Mouse (Mus musculus): ENCODE results near the gene Ift27.

DNA sequence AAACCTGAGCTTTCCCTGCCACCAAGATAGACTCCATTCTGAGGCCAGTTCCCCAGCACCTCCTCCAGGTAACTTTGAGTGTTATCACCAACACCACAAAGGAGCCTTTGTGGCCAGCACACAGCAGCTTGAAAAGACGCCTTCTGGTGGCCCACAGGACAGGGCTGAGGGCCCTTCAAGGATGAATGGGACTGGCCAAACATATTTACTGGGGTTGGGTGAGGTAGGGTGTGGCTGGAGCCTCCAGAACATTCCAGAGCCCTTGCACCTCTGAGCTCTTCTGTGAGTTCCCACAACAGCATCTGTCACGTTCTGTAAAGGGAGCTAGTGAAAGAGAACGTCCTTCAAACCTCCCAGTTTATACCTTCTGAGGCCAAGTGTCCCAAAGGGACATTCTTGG, 5.9 kb upstream of the Ift27 start:
- TF ChIP-seq POLR2A (IDR thresholded peaks at IDR 0.05; ENCODE audit: low read depth, low read length) = no peak
- TF ChIP-seq CTCF (IDR thresholded peaks at IDR 0.05; ENCODE audit: extremely low read depth, insufficient read depth, insufficient read length, insufficient replicate concordance) = no peak
